Mouse (Mus musculus): ENCODE results near the gene Smim17. TPM values are rescaled to one million over a fixed set of nuclear protein-coding genes. Genes with fewer than 3 reads are reported as not detected.

The Smim17 gene
- polyA plus RNA-seq, 1 experiment from 2014 or later = not detected

- Histone ChIP-seq H3K36me3 (ENCODE audit: control insufficient read depth, insufficient read depth) (no peaks in the 10 kb centered on the region), H3K9me3 (replicated peaks; ENCODE audit: control insufficient read depth, low read length) (no peaks in the 10 kb centered on the region)
- WGBS (ENCODE audit: insufficient replicate concordance) = 67% methylated on average over 5 of the region's 5 CpGs
Measured at GRCm38 (mm10) chr7:6388971-6389370, 9.5 kb upstream of the Smim17 start.

GRCm38 (mm10) chr7:6389449-6389848 lies 9.1 kb upstream of the Smim17 start:
- Histone ChIP-seq H3K36me3 (ENCODE audit: control insufficient read depth, insufficient read depth) (no peaks in the 10 kb centered on the region), H3K4me1 (ENCODE audit: control insufficient read depth, low read depth, low read length) (no peaks in the 10 kb centered on the region), H3K4me3 (ENCODE audit: low read depth, low read length) (no peak overlapping the region), H3K4me2 (ENCODE audit: low read depth, low read length) (no peak overlapping the region), H3K27ac (ENCODE audit: low read length) (no peak overlapping the region), H3K27me3 (ENCODE audit: control insufficient read depth, insufficient read depth, low read depth, low read length) (no peaks in the 10 kb centered on the region), H3K9me3 (replicated peaks; ENCODE audit: control insufficient read depth, low read length) (no peaks in the 10 kb centered on the region), H3K9ac (ENCODE audit: low read depth, low read length) (no peak overlapping the region)
- 53% methylated on average over 5 of the region's 5 CpGs for WGBS (ENCODE audit: insufficient replicate concordance)
- ATAC-seq (ENCODE audit: low read depth) = no peak

More at GRCm38 (mm10) chr7:6388971-6389370, 9.5 kb upstream of the Smim17 start:
- no peaks in the 10 kb centered on the region for H3K27me3 ChIP-seq (ENCODE audit: control insufficient read depth, insufficient read depth, low read depth, low read length)
- H3K27ac ChIP-seq (ENCODE audit: low read length) = no peak overlapping the region
- ATAC-seq (ENCODE audit: low read depth) = no peak
- H3K9ac ChIP-seq (ENCODE audit: low read depth, low read length) = no peak overlapping the region
- no peak overlapping the region for H3K4me2 ChIP-seq (ENCODE audit: low read depth, low read length)
- peaks cover 1% of the 10 kb centered on the region for H3K4me1 ChIP-seq (ENCODE audit: control insufficient read depth, low read depth, low read length)
- no peak overlapping the region for H3K4me3 ChIP-seq (ENCODE audit: low read depth, low read length)

DNA sequence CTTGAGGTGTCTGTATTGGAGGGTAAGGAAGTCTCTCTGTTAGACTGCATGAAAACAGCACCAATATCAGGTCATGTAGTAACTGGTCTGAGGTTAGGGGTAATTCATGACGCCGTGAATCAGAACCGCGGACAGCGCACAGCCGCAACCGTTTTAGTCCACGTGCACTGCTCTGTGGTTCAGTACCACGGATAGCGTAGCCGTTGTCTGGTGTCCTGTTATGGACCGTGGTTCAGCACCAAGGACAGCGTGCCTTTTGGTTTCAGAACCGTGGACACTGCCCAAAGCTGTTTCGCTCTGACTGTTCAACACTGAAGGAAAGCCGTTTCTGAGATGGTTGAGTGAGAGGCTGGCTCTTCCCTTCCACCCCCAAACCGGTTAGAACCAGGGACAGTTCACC lies 11.5 kb downstream of the Smim17 start, which contains the start of gene Gm20715:
Gene Gm20715 (plus strand): TSS at position 235 of the 400 bp plus-strand sequence.
- Histone ChIP-seq H3K9ac (ENCODE audit: low read depth, low read length) (no peak within 1 kb of the TSS), H3K9me3 (replicated peaks; ENCODE audit: control insufficient read depth, low read length) (no peaks in the 10 kb centered on the region), H3K4me2 (ENCODE audit: low read depth, low read length) (no peak within 1 kb of the TSS), H3K4me1 (ENCODE audit: control insufficient read depth, low read depth, low read length) (no peaks in the 10 kb centered on the region), H3K27me3 (ENCODE audit: control insufficient read depth, insufficient read depth, low read depth, low read length) (no peaks in the 10 kb centered on the region), H3K4me3 (ENCODE audit: low read depth, low read length) (no peak within 1 kb of the TSS), H3K36me3 (ENCODE audit: control insufficient read depth, insufficient read depth) (no peaks in the 10 kb centered on the region), H3K27ac (ENCODE audit: low read length) (no peak within 1 kb of the TSS)
- peak; percentile 85 for ATAC-seq (ENCODE audit: low read depth)
- WGBS (ENCODE audit: insufficient replicate concordance) = 1% methylated on average over 17 of the region's 17 CpGs

DNA sequence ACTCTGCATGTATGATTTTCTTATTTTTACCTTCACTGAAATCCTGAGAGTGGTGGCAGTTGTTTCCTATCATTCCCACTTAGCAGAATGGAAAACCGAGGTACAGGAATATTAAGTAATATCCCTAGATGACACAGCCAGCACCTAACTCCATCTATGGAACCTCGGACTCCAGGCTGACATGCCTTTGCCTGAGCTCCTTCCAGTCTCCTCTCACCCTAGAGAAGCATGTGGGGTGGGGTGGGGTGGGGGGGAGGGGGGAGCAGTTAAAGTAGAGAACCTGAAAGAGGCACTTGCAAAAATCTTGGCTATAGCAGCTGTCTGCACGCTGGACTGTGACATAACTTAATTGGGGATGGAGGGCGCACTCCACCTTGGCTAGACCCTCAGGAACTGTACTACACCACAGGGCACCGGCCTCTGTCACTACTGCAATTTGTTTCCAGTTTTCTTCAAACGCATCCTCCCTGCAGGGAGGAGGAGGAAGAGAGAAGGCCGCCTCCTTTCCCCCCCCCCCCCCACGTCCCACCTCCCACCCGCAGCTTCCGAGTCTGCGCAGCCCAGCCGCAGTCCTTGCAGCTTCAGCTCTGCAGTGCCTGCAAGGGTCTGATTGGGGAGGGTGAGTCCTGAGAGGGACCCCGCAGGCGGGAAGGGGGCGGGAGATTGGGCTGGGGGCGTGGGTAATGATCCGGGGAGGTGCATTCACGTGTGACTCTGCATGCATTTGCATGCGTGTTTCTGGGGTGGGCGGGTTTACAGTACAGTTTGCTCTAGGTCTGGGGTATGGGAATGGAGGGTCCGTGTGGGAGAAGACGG lies 16.3 kb downstream of the Smim17 start:
- Histone ChIP-seq H3K9ac (ENCODE audit: low read depth, low read length) (no peak overlapping the region), H3K27me3 (ENCODE audit: control insufficient read depth, insufficient read depth, low read depth, low read length) (no peaks in the 10 kb centered on the region), H3K36me3 (ENCODE audit: control insufficient read depth, insufficient read depth) (no peaks in the 10 kb centered on the region), H3K9me3 (replicated peaks; ENCODE audit: control insufficient read depth, low read length) (no peaks in the 10 kb centered on the region), H3K27ac (ENCODE audit: low read length) (no peak overlapping the region), H3K4me1 (ENCODE audit: control insufficient read depth, low read depth, low read length) (no peaks in the 10 kb centered on the region), H3K4me2 (ENCODE audit: low read depth, low read length) (no peak overlapping the region), H3K4me3 (ENCODE audit: low read depth, low read length) (no peak overlapping the region)
- no peak for ATAC-seq (ENCODE audit: low read depth)
- 9% methylated on average over 21 of the region's 22 CpGs for WGBS (ENCODE audit: insufficient replicate concordance)

DNA sequence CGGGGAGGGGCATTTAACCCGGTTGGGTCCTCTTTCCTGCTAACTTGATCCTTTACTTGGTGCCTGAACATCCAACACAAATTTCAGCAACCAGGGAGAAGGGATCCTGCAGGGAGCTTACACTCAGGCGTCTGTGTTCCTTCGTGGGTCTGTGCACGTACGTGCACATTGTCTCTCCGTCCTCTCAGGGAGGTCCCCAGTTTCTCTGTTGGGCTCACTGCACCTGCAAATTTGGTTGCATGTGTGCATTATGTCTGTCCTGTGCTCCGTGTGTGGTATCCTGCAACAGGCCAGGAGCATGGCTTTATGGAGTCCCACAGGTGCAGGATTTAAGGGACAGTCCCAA lies 16.9 kb downstream of the Smim17 start:
- Histone ChIP-seq H3K27ac (ENCODE audit: low read length) (no peak overlapping the region), H3K9me3 (replicated peaks; ENCODE audit: control insufficient read depth, low read length) (no peaks in the 10 kb centered on the region), H3K36me3 (ENCODE audit: control insufficient read depth, insufficient read depth) (no peaks in the 10 kb centered on the region), H3K27me3 (ENCODE audit: control insufficient read depth, insufficient read depth, low read depth, low read length) (no peaks in the 10 kb centered on the region), H3K4me3 (ENCODE audit: low read depth, low read length) (no peak overlapping the region), H3K4me1 (ENCODE audit: control insufficient read depth, low read depth, low read length) (no peaks in the 10 kb centered on the region), H3K4me2 (ENCODE audit: low read depth, low read length) (no peak overlapping the region), H3K9ac (ENCODE audit: low read depth, low read length) (no peak overlapping the region)
- no peak for ATAC-seq (ENCODE audit: low read depth)
- 18% methylated on average over 8 of the region's 8 CpGs for WGBS (ENCODE audit: insufficient replicate concordance)

GRCm38 (mm10) chr7:6419894-6420293 lies 21.4 kb downstream of the Smim17 start:
- 68% methylated on average over 6 of the region's 6 CpGs for WGBS (ENCODE audit: insufficient replicate concordance)
- H3K27ac ChIP-seq (ENCODE audit: low read length) = no peak overlapping the region
- no peaks in the 10 kb centered on the region for H3K27me3 ChIP-seq (ENCODE audit: control insufficient read depth, insufficient read depth, low read depth, low read length)
- no peaks in the 10 kb centered on the region for H3K36me3 ChIP-seq (ENCODE audit: control insufficient read depth, insufficient read depth)
- H3K4me1 ChIP-seq (ENCODE audit: control insufficient read depth, low read depth, low read length) = no peaks in the 10 kb centered on the region
- no peak overlapping the region for H3K4me3 ChIP-seq (ENCODE audit: low read depth, low read length)
- no peak overlapping the region for H3K9ac ChIP-seq (ENCODE audit: low read depth, low read length)
- ATAC-seq (ENCODE audit: low read depth) = no peak
- H3K9me3 ChIP-seq (replicated peaks; ENCODE audit: control insufficient read depth, low read length) = no peaks in the 10 kb centered on the region
- no peak overlapping the region for H3K4me2 ChIP-seq (ENCODE audit: low read depth, low read length)

DNA sequence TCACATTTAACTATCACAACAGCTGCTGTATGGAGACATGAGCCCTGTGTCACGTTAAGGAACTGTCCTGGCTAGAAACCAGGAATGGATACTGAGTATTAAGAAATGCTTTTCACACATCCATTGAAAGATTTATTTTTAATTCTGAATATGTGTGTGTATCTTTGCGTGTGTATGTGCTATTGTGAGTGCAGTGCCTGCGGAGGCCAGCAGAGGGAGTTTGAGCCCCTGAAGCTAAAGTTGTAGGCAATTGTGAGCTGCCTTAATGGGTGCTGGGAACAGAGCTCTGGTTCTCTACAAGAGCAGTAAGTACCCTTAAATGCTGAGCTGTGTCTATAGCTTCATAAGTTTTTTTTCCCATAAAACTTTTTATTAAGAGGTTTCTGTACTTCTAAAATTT lies 30.9 kb downstream of the Smim17 start:
- 65% methylated on average over 3 of the region's 3 CpGs for WGBS (ENCODE audit: insufficient replicate concordance)
- ATAC-seq (ENCODE audit: low read depth) = no peak
- no peak overlapping the region for H3K4me2 ChIP-seq (ENCODE audit: low read depth, low read length)

GRCm38 (mm10) chr7:6430342-6430741 lies 31.8 kb downstream of the Smim17 start:
- no peaks in the 10 kb centered on the region for H3K27me3 ChIP-seq (ENCODE audit: control insufficient read depth, insufficient read depth, low read depth, low read length)
- H3K4me1 ChIP-seq (ENCODE audit: control insufficient read depth, low read depth, low read length) = no peaks in the 10 kb centered on the region
- ATAC-seq (ENCODE audit: low read depth) = no peak
- H3K9me3 ChIP-seq (replicated peaks; ENCODE audit: control insufficient read depth, low read length) = no peaks in the 10 kb centered on the region
- WGBS (ENCODE audit: insufficient replicate concordance) = 18% methylated on average over 2 of the region's 2 CpGs
- no peak overlapping the region for H3K4me3 ChIP-seq (ENCODE audit: low read depth, low read length)
- no peak overlapping the region for H3K4me2 ChIP-seq (ENCODE audit: low read depth, low read length)
- no peak overlapping the region for H3K27ac ChIP-seq (ENCODE audit: low read length)
- H3K36me3 ChIP-seq (ENCODE audit: control insufficient read depth, insufficient read depth) = no peaks in the 10 kb centered on the region
- H3K9ac ChIP-seq (ENCODE audit: low read depth, low read length) = no peak overlapping the region

More for the DNA sequence above, 30.9 kb downstream of the Smim17 start:
- H3K9me3 ChIP-seq (replicated peaks; ENCODE audit: control insufficient read depth, low read length) = no peaks in the 10 kb centered on the region
- no peak overlapping the region for H3K4me3 ChIP-seq (ENCODE audit: low read depth, low read length)
- no peaks in the 10 kb centered on the region for H3K36me3 ChIP-seq (ENCODE audit: control insufficient read depth, insufficient read depth)
- H3K9ac ChIP-seq (ENCODE audit: low read depth, low read length) = no peak overlapping the region
- H3K27ac ChIP-seq (ENCODE audit: low read length) = no peak overlapping the region
- H3K4me1 ChIP-seq (ENCODE audit: control insufficient read depth, low read depth, low read length) = no peaks in the 10 kb centered on the region
- no peaks in the 10 kb centered on the region for H3K27me3 ChIP-seq (ENCODE audit: control insufficient read depth, insufficient read depth, low read depth, low read length)

DNA sequence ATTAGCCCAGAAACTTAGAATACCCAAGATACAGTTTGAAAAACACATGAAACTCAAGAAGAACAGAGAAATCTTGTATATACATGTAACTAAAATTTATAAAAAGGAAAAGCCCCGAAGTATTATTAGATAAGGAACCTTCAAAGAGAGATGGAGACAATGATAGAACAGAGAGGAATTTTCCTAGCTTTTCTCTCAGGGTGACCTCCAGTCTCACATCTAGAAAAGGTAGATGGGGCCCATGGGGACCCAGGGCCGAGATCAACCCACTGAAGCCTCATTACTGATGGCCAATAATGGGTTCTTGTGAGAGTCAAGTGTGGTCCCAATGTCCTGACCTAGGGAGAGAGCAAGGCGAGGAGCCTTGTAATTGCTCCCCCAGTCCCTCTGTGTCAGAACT lies 39.9 kb downstream of the Smim17 start, which contains the start of gene Olfr1344:
Gene Olfr1344 (plus strand): TSS at position 301 of the 400 bp plus-strand sequence.
- no peak for ATAC-seq (ENCODE audit: low read depth)
- whole genome bisulfite sequencing (ENCODE audit: insufficient replicate concordance) = 43% methylated on average over 3 of the region's 3 CpGs
- Histone ChIP-seq H3K4me2 (ENCODE audit: low read depth, low read length) (no peak within 1 kb of the TSS), H3K9ac (ENCODE audit: low read depth, low read length) (no peak within 1 kb of the TSS), H3K4me3 (ENCODE audit: low read depth, low read length) (no peak within 1 kb of the TSS), H3K4me1 (ENCODE audit: control insufficient read depth, low read depth, low read length) (no peaks in the 10 kb centered on the region), H3K9me3 (replicated peaks; ENCODE audit: control insufficient read depth, low read length) (no peaks in the 10 kb centered on the region), H3K27ac (ENCODE audit: low read length) (no peak within 1 kb of the TSS), H3K36me3 (ENCODE audit: control insufficient read depth, insufficient read depth) (no peaks in the 10 kb centered on the region), H3K27me3 (ENCODE audit: control insufficient read depth, insufficient read depth, low read depth, low read length) (no peaks in the 10 kb centered on the region)
